Mouse (Mus musculus) hindbrain, embryonic 14.5 days (tissue): ENCODE data around the gene Arl2bp. TPM values are rescaled to one million over a fixed set of nuclear protein-coding genes. Genes with fewer than 3 reads are reported as not detected.

Experiments used
- ATAC-seq: fragments of 200-750 bp; cut with Nextera tagmentation; 2 replicates; pipeline ENCODE4 v1.8.0; 2017; ENCODE audit warnings: moderate number of reproducible peaks, mild to moderate bottlenecking, moderate TSS enrichment, moderate library complexity; ENCODE audit not compliant: low FRiP score
- DNase-seq: peaks from one replicate; pipeline ENCODE4 v3.0.0-alpha.2; 2015; ENCODE audit warnings: low spot score
- H3K27ac ChIP-seq: fragments of 300-500 bp; sonication (generic); 2 replicates; pipeline ENCODE4 v1.5.1; 2014; ENCODE audit warnings: mild to moderate bottlenecking, moderate library complexity
- H3K27me3 ChIP-seq: fragments of 300-500 bp; sonication (generic); 2 replicates; pipeline ENCODE4 v1.6.1; 2014; ENCODE audit warnings: mild to moderate bottlenecking, low read length, mixed read lengths; ENCODE audit not compliant: control insufficient read depth, insufficient read depth
- H3K36me3 ChIP-seq: fragments of 300-500 bp; sonication (generic); replicated peaks from 2 replicates; pipeline ENCODE4 v1.6.1; 2014; ENCODE audit not compliant: control insufficient read depth, insufficient read depth
- H3K4me1 ChIP-seq: fragments of 300-500 bp; sonication (generic); replicated peaks from 2 replicates; pipeline ENCODE4 v1.6.1; 2014; ENCODE audit warnings: antibody characterized with exemption, low read length, mixed read lengths; ENCODE audit not compliant: control insufficient read depth, insufficient read depth
- H3K4me2 ChIP-seq: fragments of 300-500 bp; sonication (generic); replicated peaks from 2 replicates; pipeline ENCODE4 v1.6.1; 2014; ENCODE audit warnings: mild to moderate bottlenecking, moderate library complexity
- H3K4me3 ChIP-seq: fragments of 300-500 bp; sonication (generic); replicated peaks from 2 replicates; pipeline ENCODE4 v1.5.1; 2014; ENCODE audit warnings: mild to moderate bottlenecking, low read length
- H3K9ac ChIP-seq: fragments of 300-500 bp; sonication (generic); 2 replicates; pipeline ENCODE4 v1.6.1; 2014
- H3K9me3 ChIP-seq: fragments of 300-500 bp; sonication (generic); 2 replicates; pipeline ENCODE4 v1.6.1; 2016; ENCODE audit warnings: low read length; ENCODE audit not compliant: control insufficient read depth
- WGBS: fragments of 180-500 bp; shearing (Covaris S2); extraction: QIAGEN DNeasy Blood & Tissue Kit; methylation state at CpG from one replicate; pipeline ENCODE4 v1.1.7; 2014; 5-methylcytosine and 5-hydroxymethylcytosine counted together
- polyA plus RNA-seq: library from polyadenylated mRNA; unstranded; fragments of >200 nt; fragmentation: Nextera tagmentation; extraction: Ambion mirVana; gene quantifications from 2 replicates; pipeline ENCODE4 v1.2.1, GENCODE M21; 2014

The Arl2bp gene
- polyA plus RNA-seq, 1 experiment from 2014 or later: 88.2 TPM

DNA sequence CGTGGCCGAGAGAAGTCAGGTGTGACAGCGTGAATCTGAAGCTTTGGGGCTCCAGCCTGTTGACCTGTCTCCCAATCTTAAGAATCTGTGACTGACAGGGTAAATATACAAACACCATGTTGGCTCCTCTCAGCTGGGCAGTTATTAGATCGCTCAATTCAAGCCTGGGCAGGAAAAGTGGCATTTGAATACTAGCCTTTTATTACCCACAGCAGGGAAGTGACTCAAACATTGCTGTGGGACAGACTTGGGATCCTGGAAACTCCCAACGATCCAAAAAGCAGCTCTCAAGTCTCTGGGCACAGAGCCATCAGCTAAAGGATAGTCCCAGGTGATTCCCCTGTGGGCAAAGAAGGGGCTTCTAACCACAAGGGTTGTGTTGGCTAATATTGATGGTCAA, 48.2 kb downstream of the Arl2bp start:
- Histone ChIP-seq H3K36me3 (no peaks in the 10 kb centered on the region), H3K9me3 (no peaks in the 10 kb centered on the region), H3K27me3 (no peaks in the 10 kb centered on the region), H3K27ac (no peak overlapping the region), H3K9ac (no peak overlapping the region), H3K4me2 (no peak overlapping the region), H3K4me1 (no peaks in the 10 kb centered on the region), H3K4me3 (no peak overlapping the region)
- DNase-seq: no peak
- ATAC-seq: no peak
- WGBS: 36% methylated on average over 5 of the region's 5 CpGs

- WGBS: 76% methylated on average over 3 of the region's 3 CpGs
Observed at GRCm38 (mm10) chr8:94715871-94716270, 49.5 kb downstream of the Arl2bp start.

DNA sequence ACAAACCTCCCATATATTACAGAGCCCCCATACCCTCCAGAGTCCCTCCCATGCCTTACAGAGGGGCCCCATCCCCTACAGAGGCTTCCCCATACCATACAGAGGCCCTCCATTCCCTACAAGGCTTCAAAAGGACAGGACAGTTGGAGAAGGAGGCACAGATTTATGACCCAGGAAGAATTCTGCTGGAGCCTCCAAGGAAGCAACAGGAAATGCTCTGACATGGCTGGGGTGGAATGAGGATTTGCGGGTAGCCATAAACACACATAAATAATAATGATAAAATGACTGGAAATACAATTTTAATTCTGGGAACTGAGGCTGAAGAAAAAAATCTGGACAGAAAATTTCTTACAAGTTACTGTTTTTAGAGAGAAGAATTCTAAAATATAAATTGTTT, 50.4 kb downstream of the Arl2bp start:
- no peaks in the 10 kb centered on the region for H3K9me3 ChIP-seq
- no peaks in the 10 kb centered on the region for H3K4me1 ChIP-seq
- no peak overlapping the region for H3K27ac ChIP-seq
- no peak for ATAC-seq
- no peaks in the 10 kb centered on the region for H3K36me3 ChIP-seq
- no peak overlapping the region for H3K4me3 ChIP-seq
- no peak overlapping the region for H3K4me2 ChIP-seq
- H3K27me3 ChIP-seq: no peaks in the 10 kb centered on the region
- no peak for DNase-seq
- H3K9ac ChIP-seq: no peak overlapping the region
- 100% methylated on average over 1 of the region's 1 CpGs for WGBS

More at GRCm38 (mm10) chr8:94715871-94716270, 49.5 kb downstream of the Arl2bp start:
- ATAC-seq (no peak), DNase-seq (no peak)
- no peak overlapping the region for H3K4me2 ChIP-seq
- no peak overlapping the region for H3K27ac ChIP-seq
- no peaks in the 10 kb centered on the region for H3K36me3 ChIP-seq
- H3K4me3 ChIP-seq: no peak overlapping the region
- H3K27me3 ChIP-seq: no peaks in the 10 kb centered on the region
- H3K4me1 ChIP-seq: no peaks in the 10 kb centered on the region
- H3K9ac ChIP-seq: no peak overlapping the region
- H3K9me3 ChIP-seq: no peaks in the 10 kb centered on the region

Other genes starting within 250 kb of the Arl2bp start
- gene Nlrc5, start 232.2 kb upstream of the Arl2bp start, polyA plus RNA-seq: 0.22 and 0.31 TPM in 2 replicates
- gene Cpne2, start 133.6 kb upstream of the Arl2bp start, polyA plus RNA-seq: 21.6 and 21.8 TPM in 2 replicates
- 44.8 and 46.5 TPM in 2 replicates for gene Rspry1, start 64.7 kb upstream of the Arl2bp start, polyA plus RNA-seq
- 75.7 and 82.7 TPM in 2 replicates for gene Fam192a, start 64.6 kb upstream of the Arl2bp start, polyA plus RNA-seq
- 2.0 and 2.2 TPM in 2 replicates for gene Pllp, start 29.7 kb downstream of the Arl2bp start, polyA plus RNA-seq
- not detected in 2 replicates for gene Ccl22, start 79.0 kb downstream of the Arl2bp start, polyA plus RNA-seq
- gene Cx3cl1, start 105.4 kb downstream of the Arl2bp start, polyA plus RNA-seq: 32.6 and 42.0 TPM in 2 replicates
- gene Ccl17, start 143.9 kb downstream of the Arl2bp start, polyA plus RNA-seq: 0.46 and 1.3 TPM in 2 replicates
- 59.1 and 59.8 TPM in 2 replicates for gene Coq9, start 171.7 kb downstream of the Arl2bp start, polyA plus RNA-seq
- gene Ciapin1, start 171.8 kb downstream of the Arl2bp start, polyA plus RNA-seq: 151 and 171 TPM in 2 replicates
- gene Polr2c, start 190.8 kb downstream of the Arl2bp start, polyA plus RNA-seq: 111 TPM in 2 replicates
- gene Dok4, start 209.7 kb downstream of the Arl2bp start, polyA plus RNA-seq: 65.2 and 68.7 TPM in 2 replicates